Mouse (Mus musculus) embryonic fibroblast, embryonic 13.5 days (primary cell): ENCODE measurements around the gene Edem1.

Source experiments
- CTCF ChIP-seq: IDR thresholded peaks from 2 replicates; pipeline ENCODE4 v1.5.1; 2011; ENCODE audit warnings: mild to moderate bottlenecking, control low read depth, low read length, moderate library complexity, borderline replicate concordance; ENCODE audit not compliant: insufficient read depth
- POLR2A ChIP-seq: IDR thresholded peaks from 2 replicates; pipeline ENCODE4 v1.6.1; 2011; ENCODE audit warnings: low read depth, mild to moderate bottlenecking, control low read depth, low read length, moderate library complexity

- no peak for TF ChIP-seq CTCF
- TF ChIP-seq POLR2A, result no peak
Observed at GRCm38 (mm10) chr6:108881074-108881473, 52.6 kb downstream of the Edem1 start.
